Mouse (Mus musculus) MN1 (cell line): ENCODE results near the gene Slc35e4.
A peak's percentile ranks its signal among the peaks of the same experiment; 100 is the strongest.
"Not testable (repeated sequence)": the region's sequence is repeated elsewhere in the genome, so short reads cannot be mapped to it uniquely, and the experiment has no call there.

Source experiments
- DNase-seq: peaks from one replicate; pipeline ENCODE4 v3.0.0-alpha.2; 2016; ENCODE audit warnings: low spot score

Gene Slc35e4

GRCm38 (mm10) chr11:3913316-3914108 lies 952 bp downstream of the Slc35e4 start:
- DNase-seq: peak; percentile 97

GRCm38 (mm10) chr11:3912875-3913271 lies 1.6 kb downstream of the Slc35e4 start:
- peak; percentile 80 for DNase-seq

- DNase-seq: peak; percentile 58
Measured at GRCm38 (mm10) chr11:3912100-3912874, 2.2 kb downstream of the Slc35e4 start.

- DNase-seq: not testable (repeated sequence)
Measured at GRCm38 (mm10) chr11:3911440-3911839, 3.0 kb downstream of the Slc35e4 start.

GRCm38 (mm10) chr11:3910513-3911310 lies 3.8 kb downstream of the Slc35e4 start:
- DNase-seq: peak; percentile 26

GRCm38 (mm10) chr11:3909236-3909635 lies 5.2 kb downstream of the Slc35e4 start:
- no peak for DNase-seq

- DNase-seq: peak; percentile 27
Measured at GRCm38 (mm10) chr11:3905446-3905845, 9.0 kb downstream of the Slc35e4 start.

- DNase-seq: no peak
Measured at GRCm38 (mm10) chr11:3904673-3905072, 9.8 kb downstream of the Slc35e4 start.

GRCm38 (mm10) chr11:3903046-3903445 lies 11.4 kb downstream of the Slc35e4 start:
- DNase-seq: peak; percentile 66

- no peak for DNase-seq
Measured at GRCm38 (mm10) chr11:3902516-3902915, 11.9 kb downstream of the Slc35e4 start.

GRCm38 (mm10) chr11:3900296-3900695 lies 14.2 kb downstream of the Slc35e4 start:
- DNase-seq: no peak

- no peak for DNase-seq
Measured at GRCm38 (mm10) chr11:3895933-3896332, 18.5 kb downstream of the Slc35e4 start.

- no peak for DNase-seq
Measured at GRCm38 (mm10) chr11:3895458-3895857, 19.0 kb downstream of the Slc35e4 start.

GRCm38 (mm10) chr11:3894406-3895281 lies 19.8 kb downstream of the Slc35e4 start, which contains the start of the genes 4921536K21Rik and Dusp18:
Gene 4921536K21Rik, minus strand, starts transcription at chr11:3895098.
Gene Dusp18, plus strand, starts transcription at chr11:3895240.
- DNase-seq: no peak

GRCm38 (mm10) chr11:3893970-3894369 lies 20.5 kb downstream of the Slc35e4 start:
- DNase-seq: no peak

GRCm38 (mm10) chr11:3887331-3887730 lies 27.1 kb downstream of the Slc35e4 start:
- no peak for DNase-seq

GRCm38 (mm10) chr11:3883711-3884110 lies 30.8 kb downstream of the Slc35e4 start:
- no peak for DNase-seq

- peak; percentile 84 for DNase-seq
Measured at GRCm38 (mm10) chr11:3879836-3880235, 34.6 kb downstream of the Slc35e4 start.

GRCm38 (mm10) chr11:3878660-3879059 lies 35.8 kb downstream of the Slc35e4 start:
- peak; percentile 60 for DNase-seq

GRCm38 (mm10) chr11:3876419-3876818 lies 38.0 kb downstream of the Slc35e4 start:
- no peak for DNase-seq

- DNase-seq: no peak
Measured at GRCm38 (mm10) chr11:3864343-3864742, 50.1 kb downstream of the Slc35e4 start.
